Mouse (Mus musculus) small intestine, adult 2 months (tissue): ENCODE measurements around the gene Mrps34.

Experiments
- CTCF ChIP-seq: fragments of 200-500 bp; IDR thresholded peaks from 2 replicates; pipeline ENCODE4 v1.5.1; 2012; ENCODE audit warnings: low read depth, mild to moderate bottlenecking, control low read depth, inconsistent platforms, low read length, moderate library complexity, mixed read lengths; ENCODE audit not compliant: insufficient replicate concordance, insufficient read length; ENCODE audit errors: extremely low read depth
- POLR2A ChIP-seq: fragments of 200-500 bp; IDR thresholded peaks from 2 replicates; pipeline ENCODE4 v1.6.1; 2012; ENCODE audit warnings: low read depth, mild to moderate bottlenecking, control low read depth, inconsistent platforms, low read length, moderate library complexity

DNA sequence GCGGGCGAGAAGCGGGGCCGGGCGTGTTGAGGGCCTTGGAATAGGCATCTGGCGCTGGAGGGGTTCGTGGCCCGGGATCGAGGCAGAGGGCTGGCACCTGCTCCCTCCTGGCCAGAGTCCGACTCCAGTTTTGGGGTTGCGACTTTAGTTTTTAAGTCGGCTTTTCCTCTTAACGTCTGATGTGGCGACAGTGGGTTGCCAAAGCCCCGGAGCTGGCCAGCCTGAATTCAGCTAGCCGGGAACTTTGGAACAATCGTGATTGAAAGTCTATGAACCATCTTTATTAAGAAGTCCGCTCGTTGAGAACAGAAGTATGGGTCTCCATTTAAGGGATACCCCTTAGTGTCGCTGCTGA, 44.2 kb upstream of the Mrps34 start:
- TF ChIP-seq CTCF = no peak
- no peak for TF ChIP-seq POLR2A
